Mouse (Mus musculus) c-Kit-positive CD71-positive TER-119-negative erythroid progenitor cells, embryonic 14.5 days (primary cell): Measurements from ENCODE around the gene Got1.
"Not testable (repeated sequence)": the region's sequence is repeated elsewhere in the genome, so short reads cannot be mapped to it uniquely, and the experiment has no call there.

ENCODE experiments used
- DNase-seq: peaks from one replicate; pipeline ENCODE4 v3.0.0-alpha.2; 2013; ENCODE audit warnings: low read depth

Gene Got1

DNA sequence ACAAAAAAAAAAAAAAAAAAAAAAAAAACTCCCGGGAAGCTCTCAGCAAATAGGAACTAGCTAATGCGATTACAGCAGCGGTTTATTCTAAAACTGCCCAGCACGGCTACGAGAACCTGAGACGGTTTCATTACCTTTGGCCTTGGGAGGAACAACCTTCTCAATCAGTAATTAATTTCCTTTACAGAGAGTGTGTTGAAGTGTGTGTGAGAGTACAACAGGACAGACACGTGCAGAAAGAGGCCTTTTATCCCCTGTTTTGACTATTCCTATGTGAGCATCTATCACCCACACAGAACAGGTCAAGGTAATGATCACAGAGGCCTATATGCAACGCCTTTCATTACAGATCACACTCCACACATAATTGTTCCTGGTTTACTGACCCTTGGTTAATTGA, 3.0 kb downstream of the Got1 start:
- DNase-seq: no peak

GRCm38 (mm10) chr19:43520402-43520801, 4.0 kb downstream of the Got1 start:
- peak; percentile 24 for DNase-seq

DNA sequence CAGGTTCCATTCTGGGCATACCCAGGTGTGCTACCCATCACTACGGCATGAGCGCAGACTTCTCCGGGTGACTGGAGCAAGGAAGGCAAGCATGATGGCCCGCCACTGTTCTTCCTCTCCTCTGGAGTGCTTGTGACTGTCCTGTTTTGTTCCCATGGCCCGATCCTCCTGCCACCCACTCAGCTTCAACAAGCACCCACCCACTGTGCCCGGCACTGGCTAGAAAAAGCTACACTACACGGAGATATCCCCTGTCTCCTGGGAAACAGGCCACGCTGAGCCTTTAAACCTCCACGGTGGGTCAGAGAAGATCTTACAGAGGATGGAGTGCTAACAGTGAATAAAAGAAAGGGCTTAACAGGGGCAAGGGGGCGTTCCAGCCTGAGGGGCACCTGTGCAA, 5.2 kb downstream of the Got1 start:
- DNase-seq: no peak

- DNase-seq: no peak
Measured at GRCm38 (mm10) chr19:43518261-43518660, 6.1 kb downstream of the Got1 start.

DNA sequence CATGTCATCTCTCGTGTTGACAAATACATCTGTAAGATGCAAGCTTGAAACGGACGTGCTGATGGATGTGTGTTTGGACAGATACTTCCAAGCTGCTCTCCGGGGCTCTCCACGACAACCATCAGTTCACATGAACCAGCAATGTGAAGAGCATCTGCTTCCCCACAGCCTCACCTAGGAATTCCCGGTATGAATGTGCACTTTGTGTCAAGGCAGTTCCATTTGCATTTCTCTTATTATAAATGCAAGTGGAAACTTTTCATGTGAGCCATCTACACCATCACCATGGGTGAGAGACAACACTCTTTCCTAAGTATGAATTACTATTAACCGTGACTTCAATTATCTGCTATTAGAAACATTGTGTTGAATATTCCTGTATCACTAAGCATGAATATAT, 6.6 kb downstream of the Got1 start:
- DNase-seq: no peak

DNA sequence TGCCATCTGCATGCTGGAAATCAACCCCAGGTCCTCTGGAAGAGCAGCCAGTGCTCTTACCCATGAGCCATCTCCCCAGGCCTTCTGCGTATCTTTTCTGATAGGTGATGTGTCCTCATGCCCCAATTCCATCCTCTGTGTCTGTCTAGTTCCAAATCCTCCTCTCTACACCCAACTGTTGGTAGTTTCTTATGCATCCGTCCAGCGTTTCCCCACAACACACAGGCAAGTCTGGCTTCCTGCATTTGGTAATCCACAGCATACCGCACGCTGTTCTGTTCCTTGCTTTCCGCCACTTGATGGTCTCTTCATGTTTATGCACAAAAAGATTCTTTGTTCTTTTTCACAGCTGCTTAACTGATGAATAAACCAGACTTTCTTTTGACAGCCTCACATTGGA, 7.1 kb downstream of the Got1 start:
- DNase-seq: no peak

DNA sequence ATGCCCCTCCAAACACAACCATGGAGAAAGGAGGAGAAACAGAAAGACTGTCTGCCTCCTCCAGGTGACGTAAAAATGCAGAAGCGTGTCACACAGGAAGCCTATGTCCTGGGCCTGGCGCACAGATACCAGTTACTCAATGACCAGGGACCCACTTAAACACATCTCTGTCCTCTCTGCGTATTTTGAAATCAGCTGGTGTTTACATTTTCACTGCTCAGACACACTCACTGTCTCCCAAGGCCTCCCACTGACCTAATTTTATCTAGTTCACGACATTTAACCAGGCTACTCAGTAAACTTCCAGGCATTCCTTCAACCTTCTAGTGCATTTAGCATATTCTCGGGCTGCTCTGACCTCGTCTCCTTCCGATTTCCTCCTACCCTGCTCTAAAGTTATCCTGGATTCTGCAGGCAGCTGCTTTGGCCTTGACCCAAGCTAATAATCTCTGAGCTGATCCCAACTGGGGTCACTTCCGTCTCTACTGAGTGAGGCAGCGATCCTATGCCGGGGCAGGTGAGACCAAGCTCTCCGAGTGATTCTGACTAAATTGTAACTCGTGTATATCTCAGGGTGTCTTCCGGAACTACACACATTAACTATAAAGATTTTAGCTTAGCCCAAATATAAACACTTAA, 7.9 kb downstream of the Got1 start:
- DNase-seq: no peak

GRCm38 (mm10) chr19:43515668-43516396, 8.6 kb downstream of the Got1 start:
- DNase-seq: no peak

- DNase-seq: no peak
Measured at GRCm38 (mm10) chr19:43513874-43514273, 10.5 kb downstream of the Got1 start.

- no peak for DNase-seq
Measured at GRCm38 (mm10) chr19:43511621-43512620, 12.5 kb downstream of the Got1 start.

DNA sequence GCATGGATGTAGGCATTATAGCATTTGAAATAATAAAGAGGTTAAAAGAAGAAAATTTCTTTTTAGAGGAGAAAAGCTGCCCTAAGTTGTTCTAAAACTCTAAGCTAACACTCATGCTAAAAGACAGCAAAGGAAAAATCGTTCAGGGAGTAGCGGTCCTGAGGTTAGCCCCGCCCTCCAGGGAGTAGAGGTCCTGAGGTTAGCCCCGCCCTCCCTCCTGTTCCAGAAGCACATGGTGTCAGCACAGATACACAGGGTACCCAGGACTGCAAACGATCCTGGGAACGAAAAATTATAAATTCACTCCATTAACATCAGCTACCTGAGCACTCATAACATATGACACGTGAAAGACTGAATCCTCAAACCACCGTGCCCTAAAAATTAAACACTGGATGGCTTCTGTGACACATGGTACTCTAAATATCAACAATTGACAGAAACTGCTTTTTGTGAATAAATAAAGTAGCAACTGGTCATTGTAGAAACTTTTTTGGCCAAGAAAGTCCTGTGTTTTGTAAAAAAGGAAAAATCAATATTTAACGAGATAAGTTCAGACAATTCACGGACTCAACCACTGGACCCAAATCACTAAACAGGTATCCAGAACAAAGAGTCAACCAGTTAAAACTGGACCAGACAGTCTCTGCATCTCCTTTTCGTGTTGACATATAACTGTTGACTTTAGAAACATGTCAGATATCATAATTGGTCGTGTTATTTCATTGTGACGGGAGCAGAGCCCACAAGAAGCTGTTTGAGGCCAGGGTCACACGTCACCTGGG, 13.8 kb downstream of the Got1 start:
- DNase-seq: no peak

DNA sequence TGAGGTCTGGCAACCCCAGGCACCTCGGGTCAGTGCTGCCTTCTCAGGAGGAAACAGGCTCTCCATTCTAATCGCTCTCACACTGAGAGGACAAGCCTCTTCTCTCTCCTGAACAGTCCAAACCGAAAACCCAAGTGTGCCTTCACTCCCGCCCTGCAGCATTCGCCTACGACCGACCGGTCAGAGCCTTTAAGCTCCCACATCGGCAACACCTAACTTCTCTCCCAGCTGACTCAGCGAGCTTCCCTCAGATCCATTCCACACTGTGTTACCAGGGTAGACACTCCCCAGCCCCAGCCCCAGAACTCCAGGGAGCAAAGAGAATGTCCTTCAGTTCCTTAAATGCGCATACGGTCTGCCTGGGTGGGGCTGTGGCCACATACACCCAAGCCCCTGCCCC, 19.0 kb downstream of the Got1 start:
- DNase-seq: no peak

DNA sequence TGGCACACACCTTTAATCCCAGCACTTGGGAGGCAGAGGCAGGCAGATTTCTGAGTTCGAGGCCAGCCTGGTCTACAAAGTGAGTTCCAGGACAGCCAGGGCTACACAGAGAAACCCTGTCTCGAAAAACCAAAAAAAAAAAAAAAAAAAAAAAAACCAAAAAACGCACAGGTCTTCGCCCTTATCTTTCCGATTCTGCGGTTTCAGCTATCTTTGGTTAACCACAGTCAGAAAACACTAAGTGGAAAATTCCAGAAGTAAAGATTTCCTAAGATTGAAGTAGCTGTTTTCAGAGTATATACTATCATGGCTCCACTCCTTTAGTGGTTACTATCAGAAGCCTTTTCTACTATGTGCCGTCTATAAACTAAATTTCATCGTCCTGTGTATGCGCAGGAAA, 20.8 kb downstream of the Got1 start:
- not testable (repeated sequence) for DNase-seq

DNA sequence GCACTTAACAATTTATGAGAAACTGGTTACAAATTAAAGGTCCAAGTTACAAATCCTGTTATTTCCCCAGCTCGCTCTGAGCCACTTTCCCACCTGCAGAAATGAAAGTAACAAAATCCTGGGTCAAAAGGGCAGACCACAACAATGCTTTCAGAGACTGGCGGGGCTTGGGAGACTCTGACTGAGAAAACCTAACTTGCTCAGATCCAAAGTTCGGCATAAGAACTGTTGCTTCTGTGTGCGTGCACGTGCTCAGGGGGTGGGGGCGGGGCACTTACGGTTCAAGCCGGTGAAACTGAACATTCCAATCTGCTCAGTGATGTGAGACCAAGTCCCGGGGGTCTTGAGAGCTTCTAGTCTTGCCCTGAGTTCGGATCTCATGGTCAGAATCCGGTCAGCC, 21.8 kb downstream of the Got1 start:
- DNase-seq: no peak

GRCm38 (mm10) chr19:43498874-43499273, 25.5 kb downstream of the Got1 start:
- no peak for DNase-seq

- DNase-seq: no peak
Measured at GRCm38 (mm10) chr19:43497440-43497839, 27.0 kb downstream of the Got1 start.

DNA sequence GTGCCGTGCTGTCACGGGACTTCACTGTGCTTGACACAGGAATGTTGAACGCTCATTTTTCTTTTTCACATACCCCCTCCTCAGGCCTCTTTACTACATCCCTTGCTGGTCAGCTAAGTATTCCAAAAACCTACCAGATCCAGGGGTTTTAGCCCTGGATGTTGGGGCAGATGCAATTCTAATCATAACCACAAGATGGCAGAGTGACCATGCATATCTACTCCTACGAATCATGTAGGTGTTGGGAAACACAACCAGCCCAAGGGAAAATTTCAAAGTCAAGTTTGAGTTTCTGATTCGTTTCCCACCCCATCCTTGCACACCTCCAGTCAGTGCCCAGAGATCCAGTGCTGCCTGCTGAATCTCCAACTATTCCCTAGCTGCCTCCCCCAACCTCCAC, 28.6 kb downstream of the Got1 start:
- DNase-seq: no peak

- peak; percentile 50 for DNase-seq
Measured at GRCm38 (mm10) chr19:43494914-43495313, 29.5 kb downstream of the Got1 start.

- DNase-seq: no peak
Measured at GRCm38 (mm10) chr19:43493878-43494277, 30.5 kb downstream of the Got1 start.

- not testable (repeated sequence) for DNase-seq
Measured at GRCm38 (mm10) chr19:43493316-43493715, 31.1 kb downstream of the Got1 start.

DNA sequence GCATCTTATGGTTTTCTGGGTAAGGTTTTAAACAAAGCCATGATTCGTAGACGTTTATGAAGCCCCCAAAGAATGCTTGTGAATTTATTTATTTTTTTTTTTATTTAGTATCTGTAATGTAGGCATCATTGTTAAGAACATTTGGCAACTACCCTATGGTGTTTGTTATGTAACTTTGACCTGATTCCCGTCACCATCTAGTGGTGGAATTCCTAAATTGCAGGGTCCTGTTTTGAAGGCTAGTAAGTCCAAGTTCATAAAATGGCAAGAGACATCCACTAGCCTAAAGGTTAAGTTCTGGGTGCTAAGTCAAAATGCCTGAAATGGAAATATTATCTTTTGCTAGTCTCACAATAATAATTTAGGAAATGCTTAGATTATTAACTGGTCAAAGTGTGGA, 37.0 kb downstream of the Got1 start:
- DNase-seq: no peak

DNA sequence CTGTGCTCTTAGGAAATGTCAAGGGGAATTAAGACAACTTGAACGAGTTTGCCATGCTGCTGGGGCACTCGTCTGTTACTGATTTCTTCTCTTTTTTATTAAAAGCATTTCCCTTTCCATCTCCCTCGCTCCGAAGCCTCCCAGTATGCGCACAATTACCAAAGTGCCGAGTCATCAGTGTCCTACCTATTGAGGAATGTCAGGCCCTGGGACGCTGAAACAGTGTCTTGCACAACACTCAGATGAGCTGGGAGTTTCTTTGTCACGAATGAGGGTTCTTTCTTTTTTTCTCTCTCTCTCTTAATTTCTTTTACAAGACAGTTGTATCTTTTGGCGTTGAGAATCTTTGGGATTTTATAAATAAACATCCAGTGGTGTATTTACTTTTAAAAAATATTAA, 43.9 kb downstream of the Got1 start:
- DNase-seq: no peak
